Mouse (Mus musculus) thymus, postnatal 4 days (tissue): Measurements from ENCODE around the gene Mgea5.
A peak's percentile ranks its signal among the peaks of the same experiment; 100 is the strongest.
"Not testable (repeated sequence)": the region's sequence is repeated elsewhere in the genome, so short reads cannot be mapped to it uniquely, and the experiment has no call there.

Source experiments
- DNase-seq: peaks from one replicate; pipeline ENCODE4 v3.0.0; 2021

Gene Mgea5

GRCm38 (mm10) chr19:45783181-45783932 is at the start of gene Mgea5:
TSS of gene Mgea5 (minus strand) at chr19:45783837.
- peak; percentile 98 for DNase-seq

- no peak for DNase-seq
These were observed 47.0 kb upstream of the Mgea5 start for GRCm38 (mm10) chr19:45830679-45831078.

- no peak for DNase-seq
These were observed 44.1 kb upstream of the Mgea5 start for GRCm38 (mm10) chr19:45827736-45828135.

- DNase-seq = no peak
These were observed 43.5 kb upstream of the Mgea5 start for GRCm38 (mm10) chr19:45827125-45827524.

GRCm38 (mm10) chr19:45826146-45826545 is 42.5 kb upstream of the Mgea5 start:
- DNase-seq = no peak

GRCm38 (mm10) chr19:45821832-45822231 is 38.2 kb upstream of the Mgea5 start:
- no peak for DNase-seq

- no peak for DNase-seq
These were observed 34.3 kb upstream of the Mgea5 start for GRCm38 (mm10) chr19:45817816-45818490.

GRCm38 (mm10) chr19:45816727-45817126 is 33.1 kb upstream of the Mgea5 start:
- no peak for DNase-seq

GRCm38 (mm10) chr19:45815831-45816405 is 32.3 kb upstream of the Mgea5 start, which contains the start of gene Kcnip2:
TSS of gene Kcnip2 (minus strand) at chr19:45816061.
- peak; percentile 89 for DNase-seq

- no peak for DNase-seq
These were observed 31.5 kb upstream of the Mgea5 start for GRCm38 (mm10) chr19:45815170-45815569.

GRCm38 (mm10) chr19:45813801-45814200 is 30.2 kb upstream of the Mgea5 start:
- no peak for DNase-seq

- DNase-seq = peak; percentile 94
These were observed 29.6 kb upstream of the Mgea5 start for GRCm38 (mm10) chr19:45813263-45813662.

- DNase-seq = no peak
These were observed 29.1 kb upstream of the Mgea5 start for GRCm38 (mm10) chr19:45812673-45813252.

GRCm38 (mm10) chr19:45812115-45812514 is 28.5 kb upstream of the Mgea5 start:
- peak; percentile 78 for DNase-seq

- no peak for DNase-seq
These were observed 27.5 kb upstream of the Mgea5 start for GRCm38 (mm10) chr19:45811028-45811674.

GRCm38 (mm10) chr19:45807732-45808131 is 24.1 kb upstream of the Mgea5 start:
- no peak for DNase-seq

GRCm38 (mm10) chr19:45805817-45806216 is 22.2 kb upstream of the Mgea5 start:
- not testable (repeated sequence) for DNase-seq

GRCm38 (mm10) chr19:45804593-45805368 is 21.1 kb upstream of the Mgea5 start:
- DNase-seq = peak; percentile 56

GRCm38 (mm10) chr19:45803408-45803807 is 19.8 kb upstream of the Mgea5 start:
- DNase-seq = no peak

GRCm38 (mm10) chr19:45802702-45803101 is 19.1 kb upstream of the Mgea5 start:
- no peak for DNase-seq

GRCm38 (mm10) chr19:45796879-45797278 is 13.2 kb upstream of the Mgea5 start:
- DNase-seq = peak; percentile 44

GRCm38 (mm10) chr19:45796061-45796556 is 12.5 kb upstream of the Mgea5 start:
- DNase-seq = peak; percentile 68
